Mouse (Mus musculus): ENCODE data around the gene Phf8. TPM values are rescaled to one million over a fixed set of nuclear protein-coding genes. Genes with fewer than 3 reads are reported as not detected.

Phf8 gene
- total and polyA plus RNA-seq, 3 experiments = 6.7 to 20.1 (median 17.7) TPM

DNA sequence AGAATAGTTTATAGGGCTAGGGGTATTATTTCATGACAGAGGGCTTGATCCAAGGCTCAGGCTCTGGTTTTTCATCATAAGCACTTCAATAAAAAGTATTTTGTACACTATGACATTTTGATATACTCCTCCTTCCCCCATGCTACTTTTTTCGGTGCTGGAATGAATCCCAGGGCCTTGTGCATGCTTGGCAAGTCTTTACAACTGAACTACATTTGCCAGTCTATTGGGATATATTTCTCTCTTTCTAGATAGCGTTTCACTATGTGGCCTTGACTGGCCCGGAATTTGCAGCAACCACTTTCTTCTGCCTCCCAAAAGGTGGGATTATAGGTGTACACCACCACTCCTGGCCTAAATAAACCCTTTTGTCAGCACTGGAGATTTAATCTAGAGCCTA, 7.4 kb upstream of the Phf8 start:
- TF ChIP-seq EP300 (IDR thresholded peaks at IDR 0.05; ENCODE audit: insufficient read depth, low read depth, low read length) = no peak
- TF ChIP-seq POLR2A (IDR thresholded peaks at IDR 0.05; ENCODE audit: insufficient read depth, low read depth, low read length) = no peak
- no peak for TF ChIP-seq CTCF (IDR thresholded peaks at IDR 0.05)
- Histone ChIP-seq H3K4me1 (ENCODE audit: control insufficient read depth, insufficient read depth, low read length) (no peaks in the 10 kb centered on the region), H3K9ac (ENCODE audit: low read depth, low read length) (no peak overlapping the region), H3K27ac (no peak overlapping the region), H3K4me3 (no peak overlapping the region), H3K27me3 (ENCODE audit: control insufficient read depth, insufficient read depth, low read length) (no peaks in the 10 kb centered on the region), H3K79me2 (replicated peaks; ENCODE audit: control insufficient read depth, insufficient read depth, low read length) (no peaks in the 10 kb centered on the region), H3K36me3 (ENCODE audit: control insufficient read depth, insufficient read depth, low read length) (no peaks in the 10 kb centered on the region)
- intact Hi-C loops (cut with DNase I) = no loop called here
- no peak for DNase-seq
- 60% methylated on average over 3 of the region's 3 CpGs for WGBS

DNA sequence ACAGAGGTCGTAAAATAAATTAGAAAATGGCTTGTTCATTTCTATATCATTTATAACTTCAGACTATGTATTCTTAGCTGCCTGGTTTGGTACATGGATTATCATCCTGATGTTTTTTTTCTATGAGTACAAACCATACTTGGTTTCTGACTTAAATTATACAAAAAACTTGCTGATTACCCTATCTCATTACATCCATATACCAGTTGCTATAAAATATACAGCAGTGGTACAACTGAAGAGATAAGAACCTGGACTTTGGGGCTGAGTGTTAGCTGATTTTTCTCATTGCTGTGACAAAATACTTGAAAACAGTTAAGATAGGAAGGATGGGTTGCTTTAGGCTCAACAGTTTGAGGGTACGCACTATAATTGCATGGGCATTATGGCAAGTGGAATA, 6.8 kb upstream of the Phf8 start:
- H3K4me1 ChIP-seq (ENCODE audit: control insufficient read depth, insufficient read depth, low read length) = no peaks in the 10 kb centered on the region
- H3K27me3 ChIP-seq (ENCODE audit: control insufficient read depth, insufficient read depth, low read length) = no peaks in the 10 kb centered on the region
- no peak for TF ChIP-seq POLR2A (IDR thresholded peaks at IDR 0.05; ENCODE audit: insufficient read depth, low read depth, low read length)
- no peak for TF ChIP-seq EP300 (IDR thresholded peaks at IDR 0.05; ENCODE audit: insufficient read depth, low read depth, low read length)
- TF ChIP-seq CTCF (IDR thresholded peaks at IDR 0.05) = no peak
- no peak overlapping the region for H3K27ac ChIP-seq
- no peaks in the 10 kb centered on the region for H3K79me2 ChIP-seq (replicated peaks; ENCODE audit: control insufficient read depth, insufficient read depth, low read length)
- H3K9ac ChIP-seq (ENCODE audit: low read depth, low read length) = no peak overlapping the region
- 90% methylated on average over 2 of the region's 2 CpGs for WGBS
- DNase-seq = no peak
- no peak overlapping the region for H3K4me3 ChIP-seq
- intact Hi-C loops (cut with DNase I) = no loop called here
- H3K36me3 ChIP-seq (ENCODE audit: control insufficient read depth, insufficient read depth, low read length) = no peaks in the 10 kb centered on the region

GRCm38 (mm10) chrX:151518181-151518580, 2.3 kb upstream of the Phf8 start:
- Histone ChIP-seq H3K4me1 (ENCODE audit: control insufficient read depth, insufficient read depth, low read length) (peaks cover 2% of the 10 kb centered on the region), H3K36me3 (ENCODE audit: control insufficient read depth, insufficient read depth, low read length) (peaks cover 2% of the 10 kb centered on the region; the same call in 1 of the 2 replicates), H3K4me3 (no peak overlapping the region), H3K79me2 (replicated peaks; ENCODE audit: control insufficient read depth, insufficient read depth, low read length) (no peaks in the 10 kb centered on the region), H3K27me3 (ENCODE audit: control insufficient read depth, insufficient read depth, low read length) (no peaks in the 10 kb centered on the region), H3K27ac (no peak overlapping the region), H3K9ac (ENCODE audit: low read depth, low read length) (no peak overlapping the region)
- no peak for TF ChIP-seq POLR2A (IDR thresholded peaks at IDR 0.05; ENCODE audit: insufficient read depth, low read depth, low read length)
- TF ChIP-seq EP300 (IDR thresholded peaks at IDR 0.05; ENCODE audit: insufficient read depth, low read depth, low read length) = no peak
- TF ChIP-seq CTCF (IDR thresholded peaks at IDR 0.05) = no peak
- intact Hi-C loops (cut with DNase I) = no loop called here
- WGBS = 60% methylated on average over 1 of the region's 1 CpGs
- DNase-seq = no peak

DNA sequence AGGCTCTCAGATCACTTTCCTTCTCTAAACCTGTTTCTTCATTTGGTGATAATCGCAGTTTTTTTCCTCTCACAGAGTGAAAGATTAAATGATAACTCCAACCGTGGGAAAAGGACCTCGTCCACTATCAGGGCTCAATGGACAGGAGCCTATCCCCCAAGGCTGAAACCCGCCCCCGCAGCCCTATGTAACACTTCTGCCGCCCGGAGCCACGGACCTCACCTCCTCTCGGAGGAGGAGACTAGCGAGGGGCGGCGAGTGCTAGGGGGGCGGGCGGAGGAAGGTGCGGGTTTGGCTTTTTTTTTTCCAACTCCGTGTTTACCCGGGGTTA, 380 bp upstream of the Phf8 start:
- DNase-seq = no peak
- 18% methylated on average over 15 of the region's 17 CpGs for WGBS
- no peak for TF ChIP-seq CTCF (IDR thresholded peaks at IDR 0.05)
- no peak for TF ChIP-seq POLR2A (IDR thresholded peaks at IDR 0.05; ENCODE audit: insufficient read depth, low read depth, low read length)
- TF ChIP-seq EP300 (IDR thresholded peaks at IDR 0.05; ENCODE audit: insufficient read depth, low read depth, low read length) = no peak
- Histone ChIP-seq H3K27ac (peak overlapping the region; percentile 98), H3K27me3 (ENCODE audit: control insufficient read depth, insufficient read depth, low read length) (no peaks in the 10 kb centered on the region), H3K79me2 (replicated peaks; ENCODE audit: control insufficient read depth, insufficient read depth, low read length) (no peaks in the 10 kb centered on the region), H3K4me3 (peak overlapping the region; percentile 63), H3K9ac (ENCODE audit: low read depth, low read length) (peak overlapping the region; percentile 84), H3K36me3 (ENCODE audit: control insufficient read depth, insufficient read depth, low read length) (peaks cover 2% of the 10 kb centered on the region; the same call in 1 of the 2 replicates), H3K4me1 (ENCODE audit: control insufficient read depth, insufficient read depth, low read length) (peaks cover 2% of the 10 kb centered on the region)
- intact Hi-C loops (cut with DNase I) = loop anchor here (10.0 kb wide), 3 partner anchors 175 to 625 kb away; partner anchors contain the start of genes Fam120c, Huwe1 and Iqsec2

GRCm38 (mm10) chrX:151521786-151522522, 1.5 kb downstream of the Phf8 start:
- peak; percentile 10 to 26 for DNase-seq
- WGBS = 17% methylated on average over 25 of the region's 25 CpGs
- Histone ChIP-seq H3K4me3 (peak overlapping the region; percentile 63), H3K36me3 (ENCODE audit: control insufficient read depth, insufficient read depth, low read length) (peaks cover 2% of the 10 kb centered on the region; the same call in 1 of the 2 replicates), H3K27ac (peak overlapping the region; percentile 98; the same call in 1 of the 2 replicates), H3K27me3 (ENCODE audit: control insufficient read depth, insufficient read depth, low read length) (no peaks in the 10 kb centered on the region), H3K9ac (ENCODE audit: low read depth, low read length) (peak overlapping the region; percentile 83), H3K79me2 (replicated peaks; ENCODE audit: control insufficient read depth, insufficient read depth, low read length) (no peaks in the 10 kb centered on the region), H3K4me1 (ENCODE audit: control insufficient read depth, insufficient read depth, low read length) (peaks cover 2% of the 10 kb centered on the region)
- TF ChIP-seq EP300 (IDR thresholded peaks at IDR 0.05; ENCODE audit: insufficient read depth, low read depth, low read length) (no peak), POLR2A (IDR thresholded peaks at IDR 0.05; ENCODE audit: insufficient read depth, low read depth, low read length) (no peak), CTCF (IDR thresholded peaks at IDR 0.05) (no peak)
- intact Hi-C loops (cut with DNase I) = loop anchor here (10.0 kb wide), 3 partner anchors 177 to 623 kb away; partner anchors contain the start of genes Fam120c, Huwe1 and Iqsec2

GRCm38 (mm10) chrX:151553356-151553755, 32.9 kb downstream of the Phf8 start:
- WGBS = 88% methylated on average over 4 of the region's 4 CpGs
- Histone ChIP-seq H3K36me3 (ENCODE audit: control insufficient read depth, insufficient read depth, low read length) (no peaks in the 10 kb centered on the region), H3K27ac (no peak overlapping the region), H3K9ac (ENCODE audit: low read depth, low read length) (no peak overlapping the region), H3K4me3 (no peak overlapping the region), H3K4me1 (ENCODE audit: control insufficient read depth, insufficient read depth, low read length) (no peaks in the 10 kb centered on the region), H3K27me3 (ENCODE audit: control insufficient read depth, insufficient read depth, low read length) (no peaks in the 10 kb centered on the region), H3K79me2 (replicated peaks; ENCODE audit: control insufficient read depth, insufficient read depth, low read length) (no peaks in the 10 kb centered on the region)
- intact Hi-C loops (cut with DNase I) = no loop called here
- no peak for DNase-seq
- TF ChIP-seq POLR2A (IDR thresholded peaks at IDR 0.05; ENCODE audit: insufficient read depth, low read depth, low read length) = no peak
- TF ChIP-seq CTCF (IDR thresholded peaks at IDR 0.05) = no peak
- no peak for TF ChIP-seq EP300 (IDR thresholded peaks at IDR 0.05; ENCODE audit: insufficient read depth, low read depth, low read length)

Data from heart, adult 2 months (tissue).